Mouse (Mus musculus): ENCODE measurements around the gene Map6. TPM values are rescaled to one million over a fixed set of nuclear protein-coding genes. Genes with fewer than 3 reads are reported as not detected.

Gene Map6
- polyA plus RNA-seq, 1 experiment from 2014 or later = 2.0 TPM

DNA sequence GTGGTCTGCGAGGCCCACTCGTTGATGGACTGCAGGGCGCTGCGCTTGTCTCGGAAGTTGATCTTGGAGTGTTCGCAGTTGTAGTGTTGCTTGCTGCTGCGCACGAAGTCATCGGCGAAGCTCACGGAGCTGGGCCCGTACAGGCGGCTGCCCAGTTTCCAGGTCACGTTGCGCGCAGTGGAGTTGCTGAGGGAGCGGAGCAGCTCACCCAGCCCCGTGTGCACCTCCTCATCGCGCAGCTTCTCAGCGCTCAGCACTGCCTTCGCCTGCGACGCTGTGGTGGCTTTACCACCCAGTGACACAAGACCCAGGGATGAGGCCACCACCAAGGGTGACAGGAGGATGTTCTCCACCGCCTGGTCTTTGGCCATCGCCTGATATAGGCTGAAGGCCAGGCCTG is 81.6 kb downstream of the Map6 start:
- H3K4me1 ChIP-seq (ENCODE audit: control insufficient read depth, insufficient read depth, low read length) = peaks cover 33% of the 10 kb centered on the region
- no peak overlapping the region for H3K4me3 ChIP-seq (ENCODE audit: low read depth, low read length)
- no peak overlapping the region for H3K27ac ChIP-seq (ENCODE audit: low read depth, low read length)
- H3K9ac ChIP-seq (ENCODE audit: low read depth, low read length) = no peak overlapping the region
- no peaks in the 10 kb centered on the region for H3K9me3 ChIP-seq (replicated peaks; ENCODE audit: control insufficient read depth, low read length)
- no peaks in the 10 kb centered on the region for H3K27me3 ChIP-seq (ENCODE audit: control insufficient read depth, insufficient read depth, low read length)
- ATAC-seq (replicated peaks; ENCODE audit: insufficient number of reproducible peaks, low FRiP score, low TSS enrichment) = no peak
- WGBS (ENCODE audit: insufficient replicate concordance) = 92% methylated on average over 26 of the region's 26 CpGs
- no peak overlapping the region for H3K4me2 ChIP-seq
- peaks cover 53% of the 10 kb centered on the region for H3K36me3 ChIP-seq (ENCODE audit: control insufficient read depth, insufficient read depth, low read length)

DNA sequence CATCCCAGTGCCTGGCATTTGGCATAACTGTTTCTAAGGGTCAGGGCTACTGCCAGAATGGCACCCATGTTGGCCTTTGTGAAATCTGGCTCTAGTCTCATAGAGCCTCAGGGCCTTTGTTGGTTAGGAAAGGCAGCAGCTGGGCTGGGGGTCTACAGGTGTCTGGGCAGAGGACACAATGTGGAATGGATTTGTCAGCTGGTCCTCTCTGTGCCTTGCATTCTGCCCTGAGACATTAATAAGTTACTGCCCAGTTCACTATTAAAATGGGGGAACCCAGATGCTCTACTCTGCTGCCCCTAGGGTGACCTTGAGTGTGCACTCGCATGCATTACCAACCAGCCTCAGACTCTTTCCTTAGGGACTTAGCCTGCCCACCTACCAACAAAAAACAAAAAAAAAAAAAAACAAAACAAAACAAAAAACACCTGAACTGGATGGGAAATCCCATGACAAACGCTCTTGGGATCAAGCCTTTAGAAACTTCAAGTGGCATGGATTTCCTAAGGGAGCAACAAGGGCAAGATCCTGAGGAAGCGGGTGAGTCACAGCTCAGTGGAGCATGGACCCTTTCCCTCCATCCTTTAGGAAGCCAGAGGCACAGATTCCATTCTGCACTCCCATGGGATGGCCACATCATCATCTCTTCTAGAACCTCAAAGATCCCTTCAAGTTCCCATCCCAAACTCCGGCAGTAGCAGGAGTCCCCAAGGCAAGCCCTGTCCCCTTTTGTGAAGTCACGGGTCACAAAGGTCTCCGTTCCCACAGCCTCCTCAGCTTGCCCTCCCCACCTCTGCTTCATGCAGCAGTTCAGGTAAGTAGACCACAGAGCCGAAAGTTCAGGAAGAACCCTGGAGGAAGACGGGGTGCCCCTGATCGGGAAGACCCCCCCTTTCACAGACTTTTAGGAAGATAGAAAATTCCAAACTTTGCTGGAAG is 82.8 kb downstream of the Map6 start:
- no peak for ATAC-seq (replicated peaks; ENCODE audit: insufficient number of reproducible peaks, low FRiP score, low TSS enrichment)
- Histone ChIP-seq H3K36me3 (ENCODE audit: control insufficient read depth, insufficient read depth, low read length) (peaks cover 43% of the 10 kb centered on the region), H3K4me1 (ENCODE audit: control insufficient read depth, insufficient read depth, low read length) (peaks cover 45% of the 10 kb centered on the region)

DNA sequence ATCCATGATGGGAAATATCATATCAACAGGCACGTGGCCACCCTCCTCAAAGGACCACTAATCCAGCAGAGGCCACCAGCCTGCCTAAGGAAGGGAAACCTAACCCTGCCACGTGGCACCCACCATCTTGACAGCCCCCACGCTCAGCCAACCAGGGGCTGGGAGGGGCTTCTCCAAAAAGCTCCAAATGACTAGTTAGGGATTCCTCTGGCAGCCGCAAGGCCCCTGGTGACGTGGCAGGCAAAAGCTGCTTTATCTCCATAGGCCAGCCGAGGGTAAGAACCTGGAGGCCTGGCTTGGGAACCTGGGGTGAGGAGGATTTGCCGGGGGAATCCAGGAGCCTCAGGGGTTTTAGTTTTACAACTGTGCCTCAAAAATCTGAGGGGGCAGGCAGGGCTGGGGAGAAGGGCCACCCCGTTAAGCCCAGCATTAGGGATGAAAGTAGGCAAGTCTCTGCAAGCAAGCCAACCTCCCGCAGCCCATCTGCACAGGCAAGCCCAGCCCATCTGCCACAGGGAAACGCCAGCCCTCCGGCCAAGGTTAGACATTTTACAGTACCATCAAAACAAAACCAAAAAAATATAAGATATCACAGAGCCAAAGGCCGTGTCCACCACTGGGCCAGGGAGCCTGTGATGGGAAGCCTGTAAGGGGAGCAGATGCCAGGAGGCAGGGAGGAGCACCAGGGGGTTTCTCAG is 84.0 kb downstream of the Map6 start:
- no peaks in the 10 kb centered on the region for H3K9me3 ChIP-seq (replicated peaks; ENCODE audit: control insufficient read depth, low read length)
- H3K27me3 ChIP-seq (ENCODE audit: control insufficient read depth, insufficient read depth, low read length) = no peaks in the 10 kb centered on the region
- H3K9ac ChIP-seq (ENCODE audit: low read depth, low read length) = peak overlapping the region; percentile 98
- H3K4me3 ChIP-seq (ENCODE audit: low read depth, low read length) = peak overlapping the region; percentile 84
- H3K27ac ChIP-seq (ENCODE audit: low read depth, low read length) = peak overlapping the region; percentile 97
- H3K4me1 ChIP-seq (ENCODE audit: control insufficient read depth, insufficient read depth, low read length) = peaks cover 56% of the 10 kb centered on the region
- H3K4me2 ChIP-seq = peak overlapping the region; percentile 98
- WGBS (ENCODE audit: insufficient replicate concordance) = 2% methylated on average over 12 of the region's 12 CpGs
- ATAC-seq (replicated peaks; ENCODE audit: insufficient number of reproducible peaks, low FRiP score, low TSS enrichment) = no peak
- H3K36me3 ChIP-seq (ENCODE audit: control insufficient read depth, insufficient read depth, low read length) = peaks cover 36% of the 10 kb centered on the region

More for the DNA sequence above, 82.8 kb downstream of the Map6 start:
- H3K4me3 ChIP-seq (ENCODE audit: low read depth, low read length) = peak overlapping the region; percentile 84
- WGBS (ENCODE audit: insufficient replicate concordance) = 66% methylated on average over 9 of the region's 9 CpGs
- peak overlapping the region; percentile 98 for H3K9ac ChIP-seq (ENCODE audit: low read depth, low read length)
- H3K27ac ChIP-seq (ENCODE audit: low read depth, low read length) = peak overlapping the region; percentile 97; the same call in 1 of the 2 replicates
- H3K4me2 ChIP-seq = peak overlapping the region; percentile 98
- H3K27me3 ChIP-seq (ENCODE audit: control insufficient read depth, insufficient read depth, low read length) = no peaks in the 10 kb centered on the region
- no peaks in the 10 kb centered on the region for H3K9me3 ChIP-seq (replicated peaks; ENCODE audit: control insufficient read depth, low read length)

DNA sequence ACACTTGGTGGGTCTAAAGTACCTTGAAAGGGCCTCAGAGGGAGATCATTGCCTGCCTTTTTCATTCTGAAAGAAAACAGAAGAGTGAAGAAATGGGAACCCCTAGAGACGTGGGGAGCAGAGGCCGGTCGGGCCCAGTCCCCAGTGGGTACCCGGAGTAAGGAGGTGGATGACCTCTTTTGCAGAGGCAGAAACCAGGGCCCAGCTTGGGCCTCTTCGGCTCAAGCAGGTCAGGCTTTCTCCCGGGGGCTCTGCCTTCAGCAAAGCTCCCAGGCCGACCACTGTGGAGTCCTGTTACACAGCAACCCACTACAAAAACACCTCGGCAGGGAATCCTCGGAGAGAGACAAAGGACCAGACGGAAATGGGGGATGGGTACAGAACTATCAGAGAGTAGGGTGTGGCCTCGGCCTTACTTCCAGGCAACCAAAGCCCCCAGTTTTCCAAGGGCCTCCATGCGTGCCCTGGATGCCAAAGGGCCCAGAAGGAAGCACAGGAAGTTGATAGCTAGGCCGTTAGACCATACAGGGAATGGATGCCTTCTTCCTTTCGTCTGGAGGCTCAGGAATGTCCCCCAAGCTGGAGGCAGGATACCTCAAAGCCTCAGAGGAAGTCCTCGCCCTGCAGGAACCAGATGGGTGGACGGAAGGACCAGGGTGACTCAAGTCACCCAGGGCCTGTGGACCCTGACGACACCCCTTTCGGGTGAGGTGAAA is 84.7 kb downstream of the Map6 start:
- Histone ChIP-seq H3K4me1 (ENCODE audit: control insufficient read depth, insufficient read depth, low read length) (peaks cover 63% of the 10 kb centered on the region), H3K9me3 (replicated peaks; ENCODE audit: control insufficient read depth, low read length) (no peaks in the 10 kb centered on the region), H3K4me2 (peak overlapping the region; percentile 98), H3K4me3 (ENCODE audit: low read depth, low read length) (peak overlapping the region; percentile 84), H3K36me3 (ENCODE audit: control insufficient read depth, insufficient read depth, low read length) (peaks cover 28% of the 10 kb centered on the region), H3K9ac (ENCODE audit: low read depth, low read length) (peak overlapping the region; percentile 98), H3K27ac (ENCODE audit: low read depth, low read length) (peak overlapping the region; percentile 97), H3K27me3 (ENCODE audit: control insufficient read depth, insufficient read depth, low read length) (no peaks in the 10 kb centered on the region)
- WGBS (ENCODE audit: insufficient replicate concordance) = under 1% methylated on average over 18 of the region's 18 CpGs
- ATAC-seq (replicated peaks; ENCODE audit: insufficient number of reproducible peaks, low FRiP score, low TSS enrichment) = no peak; the same call in 1 of the 2 replicates

DNA sequence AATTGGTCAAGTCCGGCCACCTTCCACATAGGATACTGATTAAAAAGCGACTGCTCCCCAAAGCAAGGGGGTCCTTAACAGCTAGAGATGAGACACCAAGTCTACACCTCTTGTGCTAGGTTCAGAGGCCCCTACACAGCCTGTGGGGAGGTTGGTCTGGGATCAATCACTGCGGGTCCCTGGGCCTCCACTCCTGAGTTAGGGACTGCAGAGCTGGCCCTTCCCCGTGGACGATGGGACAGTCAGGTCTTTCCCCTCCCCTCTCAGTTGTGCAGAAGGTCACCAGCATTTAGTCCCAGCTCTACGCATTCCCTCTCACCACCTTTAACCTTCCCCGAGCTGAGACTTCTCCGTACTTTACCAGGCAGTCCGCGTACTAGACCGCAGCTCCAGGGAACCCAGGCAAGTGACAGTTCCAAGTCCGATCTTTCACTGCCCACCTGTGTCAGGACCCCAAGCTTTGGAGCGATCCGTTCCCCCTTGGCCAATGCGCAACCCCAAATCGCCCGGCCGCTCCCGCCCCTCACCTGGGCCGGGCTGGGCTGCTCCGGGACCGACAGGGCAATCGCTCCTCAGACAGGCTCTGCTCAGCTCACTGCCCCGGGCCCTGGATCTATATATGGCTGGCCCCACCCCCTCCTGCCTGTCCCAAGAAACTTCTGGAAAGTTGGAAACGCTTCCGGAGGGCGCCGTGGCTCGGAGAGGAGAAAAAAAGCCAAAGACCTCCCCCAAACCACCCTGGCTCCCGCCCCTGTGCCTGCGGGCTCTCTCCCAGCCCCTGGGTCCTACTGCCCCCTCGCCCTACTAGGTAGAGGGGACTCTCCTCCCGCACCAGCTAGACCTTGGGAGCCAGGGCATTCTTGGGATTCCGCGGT is 85.5 kb downstream of the Map6 start, which contains the start of gene Serpinh1:
TSS of gene Serpinh1 (minus strand) at position 714 of the 875 bp plus-strand sequence.
- H3K27me3 ChIP-seq (ENCODE audit: control insufficient read depth, insufficient read depth, low read length) = no peaks in the 10 kb centered on the region

DNA sequence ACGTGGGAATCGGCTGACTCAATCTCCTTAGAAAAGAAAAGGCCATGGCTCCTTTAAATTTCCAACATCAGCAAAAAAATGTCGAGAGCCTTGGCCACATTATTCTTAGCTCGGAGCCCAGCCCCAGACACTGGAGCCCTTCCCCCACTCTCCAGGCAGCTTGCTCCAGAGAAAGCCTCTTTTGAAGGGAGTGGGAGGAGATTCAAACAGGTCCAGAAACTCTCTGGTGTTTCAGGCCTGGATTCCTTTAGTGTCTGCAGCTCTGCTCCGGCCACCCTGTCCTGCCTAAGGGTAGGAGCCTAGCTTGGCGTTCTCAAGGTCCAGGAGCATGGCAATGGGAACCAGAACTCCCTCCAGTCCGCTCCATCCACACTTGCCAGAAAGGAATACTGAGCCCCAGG is 88.5 kb downstream of the Map6 start:
- peaks cover 62% of the 10 kb centered on the region for H3K4me1 ChIP-seq (ENCODE audit: control insufficient read depth, insufficient read depth, low read length)
- no peak for ATAC-seq (replicated peaks; ENCODE audit: insufficient number of reproducible peaks, low FRiP score, low TSS enrichment)
- no peaks in the 10 kb centered on the region for H3K27me3 ChIP-seq (ENCODE audit: control insufficient read depth, insufficient read depth, low read length)
- WGBS (ENCODE audit: insufficient replicate concordance) = 8% methylated on average over 7 of the region's 7 CpGs
- H3K36me3 ChIP-seq (ENCODE audit: control insufficient read depth, insufficient read depth, low read length) = no peaks in the 10 kb centered on the region
- H3K9ac ChIP-seq (ENCODE audit: low read depth, low read length) = peak overlapping the region; percentile 64
- H3K9me3 ChIP-seq (replicated peaks; ENCODE audit: control insufficient read depth, low read length) = no peaks in the 10 kb centered on the region
- H3K27ac ChIP-seq (ENCODE audit: low read depth, low read length) = peak overlapping the region; percentile 100
- peak overlapping the region; percentile 18 for H3K4me3 ChIP-seq (ENCODE audit: low read depth, low read length)
- peak overlapping the region; percentile 64 for H3K4me2 ChIP-seq

More for the DNA sequence above, 85.5 kb downstream of the Map6 start, which contains the start of gene Serpinh1:
- peak; percentile 73 for ATAC-seq (replicated peaks; ENCODE audit: insufficient number of reproducible peaks, low FRiP score, low TSS enrichment)
- Histone ChIP-seq H3K4me3 (ENCODE audit: low read depth, low read length) (peak within 1 kb of the TSS; percentile 84), H3K9me3 (replicated peaks; ENCODE audit: control insufficient read depth, low read length) (no peaks in the 10 kb centered on the region), H3K9ac (ENCODE audit: low read depth, low read length) (peak within 1 kb of the TSS; percentile 98), H3K36me3 (ENCODE audit: control insufficient read depth, insufficient read depth, low read length) (peaks cover 21% of the 10 kb centered on the region), H3K27ac (ENCODE audit: low read depth, low read length) (peak within 1 kb of the TSS; percentile 97), H3K4me1 (ENCODE audit: control insufficient read depth, insufficient read depth, low read length) (peaks cover 71% of the 10 kb centered on the region), H3K4me2 (peak within 1 kb of the TSS; percentile 98)
- under 1% methylated on average over 34 of the region's 35 CpGs for WGBS (ENCODE audit: insufficient replicate concordance)

DNA sequence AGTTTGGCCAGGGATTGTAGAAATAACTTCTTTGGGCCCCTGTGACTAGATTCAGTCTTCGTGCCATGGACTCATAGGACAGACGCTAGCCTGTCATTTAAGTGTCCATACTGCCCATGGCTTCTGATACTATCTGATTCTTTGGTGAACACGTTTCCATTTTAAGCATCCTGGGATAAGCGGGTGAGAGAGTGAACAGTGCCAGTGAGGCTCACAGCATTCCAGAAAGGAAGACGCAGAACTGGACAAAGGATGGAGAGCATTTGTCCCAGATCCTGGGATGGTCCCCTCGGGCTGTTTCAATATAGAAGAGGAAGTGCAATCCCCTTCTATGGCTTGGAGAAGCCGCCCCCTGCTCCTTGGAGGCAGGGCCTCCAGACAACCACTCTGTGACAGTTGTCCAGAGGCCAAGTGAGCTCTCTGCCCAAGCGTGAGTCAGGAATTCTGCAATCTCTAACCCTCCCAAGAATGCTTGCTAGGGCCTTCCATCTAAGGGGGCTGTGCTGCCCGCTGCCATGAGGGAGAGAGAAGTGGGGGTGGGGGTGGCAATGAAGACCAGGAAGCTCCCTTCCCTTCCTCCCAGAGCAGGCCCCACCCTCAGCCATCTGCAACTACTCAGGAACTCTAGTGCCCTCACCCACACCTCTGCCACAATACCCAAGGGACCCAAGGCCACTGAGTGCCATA is 89.1 kb downstream of the Map6 start:
- H3K4me2 ChIP-seq = peak overlapping the region; percentile 64
- H3K36me3 ChIP-seq (ENCODE audit: control insufficient read depth, insufficient read depth, low read length) = no peaks in the 10 kb centered on the region
- peaks cover 64% of the 10 kb centered on the region for H3K4me1 ChIP-seq (ENCODE audit: control insufficient read depth, insufficient read depth, low read length)
- H3K9me3 ChIP-seq (replicated peaks; ENCODE audit: control insufficient read depth, low read length) = no peaks in the 10 kb centered on the region
- H3K27me3 ChIP-seq (ENCODE audit: control insufficient read depth, insufficient read depth, low read length) = no peaks in the 10 kb centered on the region
- H3K27ac ChIP-seq (ENCODE audit: low read depth, low read length) = peak overlapping the region; percentile 100
- ATAC-seq (replicated peaks; ENCODE audit: insufficient number of reproducible peaks, low FRiP score, low TSS enrichment) = 0 out of 2 replicates have a peak, but pooled peaks have one; percentile 1
- WGBS (ENCODE audit: insufficient replicate concordance) = 13% methylated on average over 9 of the region's 9 CpGs
- H3K4me3 ChIP-seq (ENCODE audit: low read depth, low read length) = peak overlapping the region; percentile 18
- peak overlapping the region; percentile 64 for H3K9ac ChIP-seq (ENCODE audit: low read depth, low read length)
